Mouse (Mus musculus): ENCODE data around the gene Ccdc28b. TPM values are rescaled to one million over a fixed set of nuclear protein-coding genes. Genes with fewer than 3 reads are reported as not detected.

The Ccdc28b gene
- polyA plus RNA-seq, 1 experiment from 2014 or later, result 141 TPM

GRCm38 (mm10) chr4:129571551-129572084 is 52.1 kb downstream of the Ccdc28b start:
- no peak overlapping the region for H3K4me3 ChIP-seq (ENCODE audit: low read depth, low read length)
- no peaks in the 10 kb centered on the region for H3K27me3 ChIP-seq (ENCODE audit: control insufficient read depth, insufficient read depth, low read length)
- H3K4me1 ChIP-seq (ENCODE audit: control insufficient read depth, insufficient read depth, low read length), result no peaks in the 10 kb centered on the region
- no peak for ATAC-seq (ENCODE audit: low read depth)
- 77% methylated on average over 8 of the region's 8 CpGs for WGBS
- H3K27ac ChIP-seq (ENCODE audit: low read depth, low read length), result no peak overlapping the region
- H3K4me2 ChIP-seq (ENCODE audit: low read depth, low read length), result no peak overlapping the region
- no peaks in the 10 kb centered on the region for H3K36me3 ChIP-seq (ENCODE audit: control insufficient read depth, insufficient read depth, low read length)
- no peak overlapping the region for H3K9ac ChIP-seq (replicated peaks; ENCODE audit: low read depth, low read length)
- H3K9me3 ChIP-seq (ENCODE audit: control insufficient read depth, low read length), result no peaks in the 10 kb centered on the region

GRCm38 (mm10) chr4:129570028-129570427 is 53.7 kb downstream of the Ccdc28b start:
- no peaks in the 10 kb centered on the region for H3K27me3 ChIP-seq (ENCODE audit: control insufficient read depth, insufficient read depth, low read length)
- WGBS, result 88% methylated on average over 6 of the region's 6 CpGs
- no peak for ATAC-seq (ENCODE audit: low read depth)

More at GRCm38 (mm10) chr4:129570028-129570427, 53.7 kb downstream of the Ccdc28b start:
- Histone ChIP-seq H3K9ac (replicated peaks; ENCODE audit: low read depth, low read length) (no peak overlapping the region), H3K4me1 (ENCODE audit: control insufficient read depth, insufficient read depth, low read length) (no peaks in the 10 kb centered on the region), H3K36me3 (ENCODE audit: control insufficient read depth, insufficient read depth, low read length) (no peaks in the 10 kb centered on the region), H3K4me3 (ENCODE audit: low read depth, low read length) (no peak overlapping the region), H3K4me2 (ENCODE audit: low read depth, low read length) (no peak overlapping the region), H3K27ac (ENCODE audit: low read depth, low read length) (no peak overlapping the region), H3K9me3 (ENCODE audit: control insufficient read depth, low read length) (no peaks in the 10 kb centered on the region)

Other genes starting within 250 kb of the Ccdc28b start
- 16.8 and 18.0 TPM in 2 replicates for gene Zbtb8a, start 245.8 kb downstream of the Ccdc28b start, polyA plus RNA-seq (2014; fragmentation: Nextera tagmentation; extraction: Ambion mirVana)
- 16.1 and 16.2 TPM in 2 replicates for gene Zbtb8b, start 183.1 kb downstream of the Ccdc28b start, polyA plus RNA-seq (2014; fragmentation: Nextera tagmentation; extraction: Ambion mirVana)
- 32.8 and 33.2 TPM in 2 replicates for gene Bsdc1, start 162.4 kb downstream of the Ccdc28b start, polyA plus RNA-seq (2014; fragmentation: Nextera tagmentation; extraction: Ambion mirVana)
- 0.27 and 0.32 TPM in 2 replicates for gene Tssk3, start 132.9 kb downstream of the Ccdc28b start, polyA plus RNA-seq (2014; fragmentation: Nextera tagmentation; extraction: Ambion mirVana)
- 0.64 TPM in 1 of 2 replicates, not detected in the other for gene Fam229a, start 132.8 kb downstream of the Ccdc28b start, polyA plus RNA-seq (2014; fragmentation: Nextera tagmentation; extraction: Ambion mirVana)
- 1,581 and 1,634 TPM in 2 replicates for gene Marcksl1, start 110.4 kb downstream of the Ccdc28b start, polyA plus RNA-seq (2014; fragmentation: Nextera tagmentation; extraction: Ambion mirVana)
- gene Hdac1, start 81.2 kb downstream of the Ccdc28b start, polyA plus RNA-seq (2014; fragmentation: Nextera tagmentation; extraction: Ambion mirVana), result 67.2 and 94.0 TPM in 2 replicates
- gene Lck, start 50.3 kb downstream of the Ccdc28b start, polyA plus RNA-seq (2014; fragmentation: Nextera tagmentation; extraction: Ambion mirVana), result 10.0 and 10.5 TPM in 2 replicates
- not detected in 2 replicates for gene Fam167b, start 45.4 kb downstream of the Ccdc28b start, polyA plus RNA-seq (2014; fragmentation: Nextera tagmentation; extraction: Ambion mirVana)
- gene Eif3i, start 23.3 kb downstream of the Ccdc28b start, polyA plus RNA-seq (2014; fragmentation: Nextera tagmentation; extraction: Ambion mirVana), result 206 and 221 TPM in 2 replicates
- 188 and 191 TPM in 2 replicates for gene Tmem234, start 23.3 kb downstream of the Ccdc28b start, polyA plus RNA-seq (2014; fragmentation: Nextera tagmentation; extraction: Ambion mirVana)
- gene Dcdc2b, start 9.7 kb downstream of the Ccdc28b start, polyA plus RNA-seq (2014; fragmentation: Nextera tagmentation; extraction: Ambion mirVana), result 3.9 and 4.7 TPM in 2 replicates
- gene Iqcc, start 4.8 kb downstream of the Ccdc28b start, polyA plus RNA-seq (2014; fragmentation: Nextera tagmentation; extraction: Ambion mirVana), result 28.2 and 33.3 TPM in 2 replicates
- gene Txlna, start 17.1 kb upstream of the Ccdc28b start, polyA plus RNA-seq (2014; fragmentation: Nextera tagmentation; extraction: Ambion mirVana), result 40.1 and 46.0 TPM in 2 replicates
- 17.2 and 19.7 TPM in 2 replicates for gene Kpna6, start 48.8 kb upstream of the Ccdc28b start, polyA plus RNA-seq (2014; fragmentation: Nextera tagmentation; extraction: Ambion mirVana)
- gene Tmem39b, start 72.9 kb upstream of the Ccdc28b start, polyA plus RNA-seq (2014; fragmentation: Nextera tagmentation; extraction: Ambion mirVana), result 22.9 and 23.3 TPM in 2 replicates
- gene Khdrbs1, start 118.4 kb upstream of the Ccdc28b start, polyA plus RNA-seq (2014; fragmentation: Nextera tagmentation; extraction: Ambion mirVana), result 105 and 141 TPM in 2 replicates
- gene Ptp4a2, start 187.3 kb upstream of the Ccdc28b start, polyA plus RNA-seq (2014; fragmentation: Nextera tagmentation; extraction: Ambion mirVana), result 163 and 234 TPM in 2 replicates

Measured in neural tube, embryonic 14.5 days (tissue).